Comparison of ENCODE assay signal across 24 mouse cellular contexts in the genomic region with DNA sequence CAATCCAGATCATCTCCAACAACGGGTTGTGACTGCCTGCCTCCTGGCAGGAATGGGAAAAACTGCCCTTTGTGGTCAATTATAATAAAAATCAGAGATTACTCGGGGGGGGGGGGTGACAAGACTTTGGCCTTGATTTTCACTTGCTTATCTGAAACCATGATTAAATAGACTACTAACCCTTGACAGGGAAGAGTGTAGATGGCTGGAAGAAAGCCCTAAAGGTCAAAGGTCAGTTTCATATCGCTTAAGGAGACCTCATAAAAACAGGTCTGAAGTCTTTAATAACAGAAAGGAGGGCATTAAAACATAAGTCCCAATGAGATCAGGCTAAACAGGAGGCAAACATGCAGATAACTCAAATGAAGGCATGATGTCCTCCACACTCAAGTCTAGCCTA. TPM values are rescaled to one million over a fixed set of nuclear protein-coding genes. Genes with fewer than 3 reads are reported as not detected.
A peak's percentile ranks its signal among the peaks of the same experiment; 100 is the strongest.
DNase-seq lines count a peak whose midpoint lies in the region; ATAC-seq and TF ChIP-seq lines count a peak whose summit lies in the region.
"Had no signal": no experiment of that assay in that cellular context is flagged by ENCODE, and none has a peak within 500 bp of the region (broad histone marks: within the 10 kb centered on the region; RNA-seq: fewer than 3 reads in every experiment).

No protein-coding gene starts in this region.

- DNase-seq in large intestine, adult 2 months (ENCODE audit: low read depth, low spot score), result peak; percentile 33
- no peak for DNase-seq in midbrain, embryonic 10.5 days (ENCODE audit: low spot score)
- no peak for DNase-seq in lung, postnatal 0 days (ENCODE audit: low spot score)
- DNase-seq in left cerebral cortex, postnatal 36 days (ENCODE audit: low spot score in 2 of 2), result no peak
- DNase-seq: adrenal gland, adult 8-10 months; adrenal gland, postnatal 25 days; cerebellum, adult 11 months; cerebellum, adult 18-20 months; cerebellum, adult 8-10 months; cerebellum, adult 9-11 months; cerebellum, postnatal 14 days; cerebellum, postnatal 36 days; embryo, embryonic 11 days had no signal

- 55% methylated on average over 3 of the region's 3 CpGs for WGBS in intestine, embryonic 15.5 days
- 57% methylated on average over 3 of the region's 3 CpGs for WGBS in intestine, embryonic 16.5 days
- 31% methylated on average over 3 of the region's 3 CpGs for WGBS in large intestine, adult 2 months
- WGBS in midbrain, embryonic 10.5 days, result 85% methylated on average over 3 of the region's 3 CpGs
- WGBS in lung, postnatal 0 days, result 85% methylated on average over 3 of the region's 3 CpGs

- no peak for TF ChIP-seq CTCF in lung, postnatal 0 days (IDR thresholded peaks at IDR 0.05)

- H3K27ac ChIP-seq in intestine, embryonic 15.5 days, result no peak overlapping the region
- H3K27ac ChIP-seq in intestine, embryonic 16.5 days (ENCODE audit: low read length), result no peak overlapping the region
- H3K27ac ChIP-seq in midbrain, embryonic 10.5 days (replicated peaks), result no peak overlapping the region
- H3K27ac ChIP-seq in lung, postnatal 0 days (ENCODE audit: low read length), result no peak overlapping the region
- H3K27ac ChIP-seq: embryonic facial prominence, embryonic 13.5 days; embryonic facial prominence, embryonic 15.5 days; forebrain, embryonic 10.5 days; forebrain, embryonic 13.5 days; forebrain, embryonic 15.5 days had no signal

- H3K4me3 ChIP-seq in intestine, embryonic 15.5 days (replicated peaks), result no peak overlapping the region
- H3K4me3 ChIP-seq in intestine, embryonic 16.5 days (ENCODE audit: low read length), result no peak overlapping the region
- H3K4me3 ChIP-seq in midbrain, embryonic 10.5 days, result no peak overlapping the region
- no peak overlapping the region for H3K4me3 ChIP-seq in lung, postnatal 0 days (ENCODE audit: low read depth, low read length)
- H3K4me3 ChIP-seq: embryonic facial prominence, embryonic 13.5 days; embryonic facial prominence, embryonic 15.5 days; erythroblast, embryonic 14.5 days; forebrain, embryonic 10.5 days; forebrain, embryonic 13.5 days; forebrain, embryonic 15.5 days had no signal

- H3K4me2 ChIP-seq in intestine, embryonic 15.5 days (replicated peaks), result no peak overlapping the region
- no peak overlapping the region for H3K4me2 ChIP-seq in intestine, embryonic 16.5 days (ENCODE audit: low read depth, low read length)
- H3K4me2 ChIP-seq in lung, postnatal 0 days (replicated peaks; ENCODE audit: low read depth, low read length), result no peak overlapping the region
- H3K4me2 ChIP-seq: embryonic facial prominence, embryonic 13.5 days; embryonic facial prominence, embryonic 15.5 days; forebrain, embryonic 13.5 days; forebrain, embryonic 15.5 days had no signal

- peaks cover 5% of the 10 kb centered on the region; the same call in 1 of the 2 replicates for H3K36me3 ChIP-seq in intestine, embryonic 15.5 days
- peaks cover 2% of the 10 kb centered on the region; the same call in 1 of the 2 replicates for H3K36me3 ChIP-seq in intestine, embryonic 16.5 days (ENCODE audit: control insufficient read depth, insufficient read depth, low read length)
- peaks cover 46% of the 10 kb centered on the region for H3K36me3 ChIP-seq in midbrain, embryonic 10.5 days
- peaks cover 14% of the 10 kb centered on the region; the same call in 1 of the 2 replicates for H3K36me3 ChIP-seq in lung, postnatal 0 days (ENCODE audit: insufficient read depth, low read length)

- H3K4me1 ChIP-seq in intestine, embryonic 15.5 days (replicated peaks), result peaks cover 6% of the 10 kb centered on the region; the same call in 1 of the 2 replicates
- H3K4me1 ChIP-seq in intestine, embryonic 16.5 days (ENCODE audit: control insufficient read depth, insufficient read depth, low read length), result 0 out of 2 replicates have a peak, but pooled peaks cover 6% of the 10 kb centered on the region
- no peaks in the 10 kb centered on the region for H3K4me1 ChIP-seq in midbrain, embryonic 10.5 days
- H3K4me1 ChIP-seq in lung, postnatal 0 days (ENCODE audit: insufficient read depth, low read depth, low read length), result no peaks in the 10 kb centered on the region
- H3K4me1 ChIP-seq: embryonic facial prominence, embryonic 13.5 days; embryonic facial prominence, embryonic 15.5 days; forebrain, embryonic 10.5 days; forebrain, embryonic 13.5 days; forebrain, embryonic 15.5 days had no signal

- no peak for TF ChIP-seq EP300 in lung, postnatal 0 days (IDR thresholded peaks at IDR 0.05)

- peak; percentile 62 for ATAC-seq in intestine, embryonic 15.5 days
- ATAC-seq in intestine, embryonic 16.5 days, result peak; percentile 79
- no peak for ATAC-seq in lung, postnatal 0 days
- ATAC-seq: forebrain, embryonic 13.5 days; forebrain, embryonic 15.5 days had no signal

- H3K9me3 ChIP-seq in intestine, embryonic 15.5 days, result no peaks in the 10 kb centered on the region
- no peaks in the 10 kb centered on the region for H3K9me3 ChIP-seq in intestine, embryonic 16.5 days (ENCODE audit: control insufficient read depth, low read length)
- H3K9me3 ChIP-seq in midbrain, embryonic 10.5 days (replicated peaks), result no peaks in the 10 kb centered on the region
- no peaks in the 10 kb centered on the region for H3K9me3 ChIP-seq in lung, postnatal 0 days (ENCODE audit: low read length)
- H3K9me3 ChIP-seq: embryonic facial prominence, embryonic 13.5 days; embryonic facial prominence, embryonic 15.5 days; forebrain, embryonic 10.5 days; forebrain, embryonic 13.5 days; forebrain, embryonic 15.5 days had no signal

- intact Hi-C loops in left cerebral cortex, postnatal 36 days (cut with DNase I), result no loop called here

- H3K27me3 ChIP-seq in intestine, embryonic 15.5 days (replicated peaks), result no peaks in the 10 kb centered on the region
- H3K27me3 ChIP-seq in intestine, embryonic 16.5 days (replicated peaks; ENCODE audit: control insufficient read depth, insufficient read depth, low read length), result no peaks in the 10 kb centered on the region
- H3K27me3 ChIP-seq in midbrain, embryonic 10.5 days (ENCODE audit: low read depth, poor library complexity, severe bottlenecking), result no peaks in the 10 kb centered on the region
- H3K27me3 ChIP-seq in lung, postnatal 0 days (replicated peaks; ENCODE audit: insufficient read depth, low read length), result no peaks in the 10 kb centered on the region
- H3K27me3 ChIP-seq: embryonic facial prominence, embryonic 13.5 days; embryonic facial prominence, embryonic 15.5 days; forebrain, embryonic 13.5 days; forebrain, embryonic 15.5 days had no signal

- no peak overlapping the region for H3K9ac ChIP-seq in intestine, embryonic 15.5 days
- H3K9ac ChIP-seq in intestine, embryonic 16.5 days (ENCODE audit: low read depth, low read length), result no peak overlapping the region
- H3K9ac ChIP-seq in lung, postnatal 0 days (replicated peaks; ENCODE audit: low read depth), result no peak overlapping the region
- H3K9ac ChIP-seq: embryonic facial prominence, embryonic 13.5 days; embryonic facial prominence, embryonic 15.5 days; forebrain, embryonic 13.5 days; forebrain, embryonic 15.5 days had no signal

RNA-seq across cellular contexts. Expression of a gene that starts 16.3 kb away (rescaled TPM):
- polyA plus RNA-seq in intestine, embryonic 15.5 days (2015; fragmentation: Nextera tagmentation; extraction: Ambion mirVana), result 2.3 and 2.7 TPM in 2 replicates
- polyA plus RNA-seq in intestine, embryonic 16.5 days (2015; fragmentation: Nextera tagmentation; extraction: Ambion mirVana), result 2.7 and 6.0 TPM in 2 replicates
- 5.3 and 6.8 TPM in 2 replicates for polyA plus RNA-seq in large intestine, adult 2 months (2012; rRNA removed)
- 0.78 and 0.95 TPM in 2 replicates for polyA plus RNA-seq in midbrain, embryonic 10.5 days (2016; fragmentation: Nextera tagmentation; extraction: Ambion mirVana)
- 1.5 and 1.8 TPM in 2 replicates for polyA plus RNA-seq in lung, postnatal 0 days (2015; fragmentation: Nextera tagmentation; extraction: Ambion mirVana)
- 1 to 10 TPM; 8.2 to 8.9 TPM for total RNA-seq in left cerebral cortex, postnatal 36 days (2021)
- total RNA-seq: common myeloid progenitor, adult 5-6 weeks had no signal

RNA-seq across cellular contexts. Expression of a gene that starts 41.8 kb away (rescaled TPM):
- polyA plus RNA-seq in intestine, embryonic 15.5 days (2015; fragmentation: Nextera tagmentation; extraction: Ambion mirVana), result 8.3 and 8.4 TPM in 2 replicates
- polyA plus RNA-seq in intestine, embryonic 16.5 days (2015; fragmentation: Nextera tagmentation; extraction: Ambion mirVana), result 8.4 and 8.7 TPM in 2 replicates
- 15.6 and 17.0 TPM in 2 replicates for polyA plus RNA-seq in large intestine, adult 2 months (2012; rRNA removed)
- polyA plus RNA-seq in midbrain, embryonic 10.5 days (2016; fragmentation: Nextera tagmentation; extraction: Ambion mirVana), result 5.7 TPM in 2 replicates
- 22.7 and 25.9 TPM in 2 replicates for polyA plus RNA-seq in lung, postnatal 0 days (2015; fragmentation: Nextera tagmentation; extraction: Ambion mirVana)
- 1 to 10 TPM; 3.2 to 3.8 TPM for total RNA-seq in left cerebral cortex, postnatal 36 days (2021)
- total RNA-seq: common myeloid progenitor, adult 5-6 weeks; MEL had no signal
- polyA plus RNA-seq: C2C12 had no signal
